Mouse (Mus musculus) splenic B cell, adult 2 months (primary cell): ENCODE measurements around the gene 0610010F05Rik.

Experiments
- DNase-seq: peaks from one replicate; pipeline ENCODE4 v3.0.0-alpha.2; 2011; ENCODE audit warnings: low read depth, low spot score
- H3K27me3 ChIP-seq: 2 replicates; pipeline ENCODE4 v1.6.1; 2012; ENCODE audit warnings: mild to moderate bottlenecking, low read length, moderate library complexity, mixed read lengths; ENCODE audit not compliant: control insufficient read depth, poor library complexity, insufficient read depth, severe bottlenecking
- H3K36me3 ChIP-seq: 2 replicates; pipeline ENCODE4 v1.6.1; 2012; ENCODE audit warnings: mild to moderate bottlenecking, low read length, moderate library complexity, mixed read lengths; ENCODE audit not compliant: control insufficient read depth, poor library complexity, insufficient read depth, severe bottlenecking

Gene 0610010F05Rik

DNA sequence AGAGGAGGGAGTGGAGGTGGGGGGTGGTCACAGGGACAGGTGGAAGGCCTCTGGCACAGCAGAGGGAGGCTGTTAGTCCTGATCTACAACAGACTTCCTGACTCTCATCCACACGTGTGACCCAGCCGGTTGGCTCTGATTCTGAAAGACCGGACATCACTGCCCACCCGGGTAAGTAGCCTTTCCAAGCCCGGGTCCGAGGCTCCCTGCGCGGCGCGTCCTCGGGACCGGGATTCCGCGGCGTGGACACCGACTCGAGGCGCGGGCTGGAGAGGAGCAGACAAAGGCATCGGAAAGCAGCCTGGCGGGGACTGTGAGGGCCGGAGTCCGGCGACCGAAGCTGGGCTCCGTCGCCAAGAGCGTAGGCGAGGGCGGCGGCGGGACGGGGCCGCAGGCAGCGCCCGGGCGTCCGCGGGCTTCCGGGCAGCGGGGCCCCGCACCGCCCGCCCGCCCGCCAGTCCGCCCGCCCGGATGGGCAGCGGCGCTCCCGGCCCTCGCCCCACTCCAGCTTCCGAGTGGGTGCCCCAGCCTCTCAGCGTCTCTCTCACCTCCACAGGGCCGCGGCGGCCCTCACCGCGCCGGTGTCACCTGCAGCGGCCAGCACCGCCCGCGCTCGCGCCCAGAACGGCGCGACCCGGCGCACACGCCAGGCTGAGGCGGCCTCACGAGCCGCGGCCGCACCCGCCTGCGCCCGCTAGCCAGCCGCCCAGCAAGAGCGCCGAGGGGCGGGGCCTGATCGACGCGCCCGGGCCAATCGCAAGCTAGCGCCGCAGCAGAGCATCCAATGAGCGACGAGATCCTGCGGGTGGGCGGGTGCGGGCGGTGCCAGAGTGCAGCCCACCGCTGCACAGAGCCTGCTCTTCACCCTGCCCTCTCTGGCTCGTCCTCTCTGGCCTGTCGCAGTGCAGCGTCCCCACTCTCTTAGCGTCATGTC lies at the start of gene 0610010F05Rik:
TSS of gene 0610010F05Rik (minus strand) at position 695 of the 934 bp plus-strand sequence.
- Histone ChIP-seq H3K36me3 (no peaks in the 10 kb centered on the region), H3K27me3 (no peaks in the 10 kb centered on the region)
- peak; percentile 95 for DNase-seq

DNA sequence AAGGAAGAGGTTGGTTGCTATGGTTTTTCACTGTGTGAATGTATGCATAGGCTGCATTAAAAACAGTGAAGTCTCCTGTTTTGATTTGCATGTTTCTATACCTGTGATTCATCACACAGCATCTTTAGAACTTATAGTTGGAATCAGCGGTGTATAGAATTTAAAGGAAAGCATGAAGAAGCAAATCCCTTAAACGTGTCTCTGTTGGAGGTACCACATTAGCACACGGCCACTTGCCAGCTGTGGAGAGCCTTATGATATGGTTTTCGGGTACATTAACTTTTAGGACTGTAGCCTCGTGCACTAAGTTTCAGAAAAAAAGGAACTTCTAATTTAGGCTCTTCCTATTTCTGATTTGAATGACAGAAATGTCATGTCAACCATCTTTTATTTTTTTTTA lies 49.1 kb upstream of the 0610010F05Rik start:
- peak; percentile 63 for DNase-seq
- Histone ChIP-seq H3K27me3 (no peaks in the 10 kb centered on the region), H3K36me3 (no peaks in the 10 kb centered on the region)

DNA sequence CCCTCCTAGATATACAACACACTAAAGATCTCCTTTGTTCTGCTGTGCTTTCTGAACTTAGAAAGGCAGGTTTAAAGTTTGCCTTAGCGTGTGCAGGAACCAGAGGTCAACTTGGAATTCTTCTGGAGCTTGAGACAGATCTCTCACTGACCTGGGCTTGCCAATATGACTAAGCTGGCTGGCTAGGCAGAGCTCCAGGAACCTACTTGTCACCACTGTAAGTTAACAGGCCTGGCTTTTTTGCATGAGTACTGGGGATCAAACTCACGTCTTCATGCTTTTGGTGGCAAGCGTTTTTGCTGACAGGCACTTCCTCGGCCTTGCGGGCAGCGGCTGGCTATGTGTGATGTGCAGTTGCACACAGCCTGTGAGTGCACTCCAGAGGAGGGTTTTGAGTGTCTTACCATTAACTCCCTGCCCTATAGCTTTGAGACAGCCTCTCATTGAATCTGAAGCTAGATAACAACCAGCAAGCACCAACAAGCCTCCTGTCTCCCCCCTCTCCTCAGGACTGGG lies 47.1 kb upstream of the 0610010F05Rik start:
- 0 out of 2 replicates have a peak, but pooled peaks cover 3% of the 10 kb centered on the region for H3K36me3 ChIP-seq
- DNase-seq = no peak
- H3K27me3 ChIP-seq = no peaks in the 10 kb centered on the region

DNA sequence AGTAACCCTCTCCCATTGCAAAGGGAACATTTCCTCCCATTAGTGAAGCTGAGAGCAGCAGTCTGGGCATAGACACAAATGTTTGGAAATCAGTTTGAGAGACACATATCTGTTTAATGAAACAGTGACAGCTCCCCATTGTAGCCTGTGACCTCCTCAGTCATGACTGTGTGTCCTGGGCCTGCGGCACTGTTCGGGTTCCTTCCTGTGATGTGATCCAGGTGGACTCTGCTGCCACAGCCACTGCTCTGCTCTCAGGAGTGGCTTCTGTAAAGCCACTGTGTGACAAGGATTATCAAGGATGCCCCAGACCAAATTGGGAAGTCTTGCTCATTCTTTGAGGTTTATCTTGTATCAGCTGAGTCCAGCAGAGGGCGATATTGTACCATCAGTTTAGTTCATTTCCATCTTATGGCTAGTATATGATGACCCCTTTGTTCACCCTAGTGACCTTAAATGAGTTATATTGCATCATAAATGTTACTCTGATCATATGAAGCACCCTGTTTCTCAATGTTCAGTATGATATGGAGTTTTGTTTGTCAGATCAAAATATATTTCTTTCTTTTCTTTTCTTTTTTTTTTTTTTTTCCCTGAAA lies 45.7 kb upstream of the 0610010F05Rik start:
- no peaks in the 10 kb centered on the region for H3K27me3 ChIP-seq
- DNase-seq = peak; percentile 91
- H3K36me3 ChIP-seq = 0 out of 2 replicates have a peak, but pooled peaks cover 3% of the 10 kb centered on the region

DNA sequence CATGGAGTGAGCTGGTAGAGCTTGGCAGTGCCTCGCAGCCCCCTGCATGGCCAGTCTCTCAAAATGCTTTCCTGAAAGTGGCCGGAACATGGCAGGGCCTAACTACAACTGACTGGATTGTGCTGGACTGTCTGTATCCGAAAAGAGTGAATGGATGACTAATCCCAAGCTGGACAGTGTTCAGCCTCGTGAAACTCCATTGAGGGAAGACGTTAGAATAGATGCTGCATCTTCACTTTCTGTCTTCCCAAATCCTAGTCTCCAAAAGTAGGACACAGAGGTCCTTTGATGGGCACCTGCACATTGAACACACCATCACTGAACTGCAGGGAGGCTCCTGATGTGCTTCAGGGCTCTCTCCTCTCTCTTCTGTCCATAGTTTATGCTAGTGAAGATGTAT lies 42.7 kb upstream of the 0610010F05Rik start:
- Histone ChIP-seq H3K27me3 (no peaks in the 10 kb centered on the region), H3K36me3 (peaks cover 3% of the 10 kb centered on the region; the same call in 1 of the 2 replicates)
- DNase-seq = no peak

DNA sequence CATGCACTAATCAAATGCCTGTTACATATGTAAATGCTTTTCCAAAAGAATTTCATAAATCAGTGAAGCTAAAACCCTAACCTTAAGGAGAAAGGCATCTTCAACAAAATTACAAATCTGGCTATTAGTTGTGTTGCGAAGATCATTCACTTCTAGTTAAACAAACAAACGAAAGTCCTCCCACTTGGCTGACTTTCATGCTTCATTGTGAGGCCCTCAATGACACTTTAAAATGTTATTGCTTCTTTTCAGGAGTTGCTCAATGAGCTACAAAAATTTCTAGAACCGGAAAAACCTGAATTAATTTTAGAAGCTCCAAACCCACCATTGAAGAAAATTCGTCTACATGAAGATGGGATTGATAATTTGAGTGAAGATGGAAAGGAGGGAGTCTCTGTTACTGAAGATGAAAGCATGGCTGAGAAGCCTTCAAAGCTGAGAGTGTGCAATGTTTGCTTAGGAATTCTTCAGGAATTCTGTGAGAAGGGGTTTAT lies 38.9 kb upstream of the 0610010F05Rik start:
- no peak for DNase-seq
- H3K36me3 ChIP-seq = peaks cover 5% of the 10 kb centered on the region; the same call in 1 of the 2 replicates
- no peaks in the 10 kb centered on the region for H3K27me3 ChIP-seq

DNA sequence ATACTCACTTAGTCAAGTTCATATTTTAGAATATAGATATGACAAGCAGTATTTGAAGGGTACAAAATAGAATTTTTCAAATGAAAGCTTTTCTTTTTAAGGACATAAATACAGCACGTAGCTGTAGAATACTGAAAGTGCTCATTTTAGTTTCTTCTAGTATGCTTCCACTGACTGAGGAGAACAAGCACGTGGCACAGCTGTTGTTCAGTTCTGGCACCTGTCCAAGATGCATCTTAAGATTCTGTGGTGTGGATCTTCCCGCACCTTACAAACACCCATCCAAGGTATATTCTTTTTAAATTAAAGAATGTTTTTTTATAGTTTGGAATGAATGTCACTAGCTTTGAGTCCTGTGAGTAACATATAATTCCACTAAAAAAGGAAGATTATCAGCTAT lies 33.7 kb upstream of the 0610010F05Rik start:
- peak; percentile 57 for DNase-seq
- Histone ChIP-seq H3K36me3 (peaks cover 2% of the 10 kb centered on the region; the same call in 1 of the 2 replicates), H3K27me3 (no peaks in the 10 kb centered on the region)

DNA sequence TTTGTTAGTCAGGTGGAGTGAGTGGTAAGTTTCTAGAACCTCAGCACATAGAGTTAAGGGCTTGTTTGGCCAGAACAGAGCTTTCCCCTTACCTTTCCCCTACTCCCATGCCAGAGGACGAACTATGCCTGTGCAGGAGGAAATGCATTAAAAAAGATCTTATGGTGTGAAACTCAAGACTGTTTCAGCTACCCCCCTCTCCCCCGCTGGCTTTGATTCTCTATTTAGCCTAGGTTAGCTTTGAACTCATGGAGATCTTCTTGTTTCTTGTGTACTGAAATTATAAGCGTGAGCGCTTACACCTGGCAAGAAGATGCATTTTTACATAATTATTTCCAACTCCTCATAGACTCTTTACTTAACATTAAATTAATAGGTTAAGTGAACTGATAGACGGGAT lies 33.1 kb upstream of the 0610010F05Rik start:
- no peak for DNase-seq
- Histone ChIP-seq H3K27me3 (no peaks in the 10 kb centered on the region), H3K36me3 (peaks cover 2% of the 10 kb centered on the region; the same call in 1 of the 2 replicates)

DNA sequence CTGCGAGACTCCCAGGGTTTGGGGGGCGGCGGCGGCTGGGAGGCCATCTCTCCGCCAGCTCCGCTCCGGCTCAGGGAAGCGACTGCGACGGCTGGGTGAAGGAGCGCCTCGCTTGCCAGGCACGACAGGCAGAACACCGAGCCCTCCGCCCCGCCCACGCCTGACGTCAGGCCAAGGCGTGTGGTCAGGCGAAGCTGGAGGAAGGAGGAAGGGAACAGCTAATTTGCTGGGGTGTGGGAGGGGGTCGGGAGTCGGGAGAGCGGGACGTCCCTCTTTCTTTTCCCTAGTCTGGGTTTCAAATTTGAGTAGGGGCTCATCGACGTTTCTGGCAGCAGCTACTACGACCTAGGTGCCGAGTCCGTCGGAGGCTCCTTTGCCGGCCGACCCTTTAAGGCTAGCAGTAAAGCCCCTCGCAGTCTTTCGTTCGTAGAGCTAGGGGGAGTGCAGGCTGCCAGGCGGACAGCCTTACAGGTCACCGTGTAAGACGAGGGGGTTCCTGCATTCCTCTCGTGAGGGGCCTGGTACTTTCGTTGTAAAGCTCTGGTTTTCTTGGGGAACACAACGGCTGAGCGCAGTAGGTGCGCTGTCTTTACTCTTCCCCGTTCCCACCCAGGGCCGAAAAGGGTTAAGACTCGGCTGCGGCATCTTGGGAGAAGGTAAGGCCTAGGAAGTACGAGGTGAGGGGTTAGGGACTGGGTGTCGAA lies 32.5 kb upstream of the 0610010F05Rik start, which contains the start of gene Pex13:
TSS of gene Pex13 (minus strand) at position 162 of the 704 bp plus-strand sequence.
- DNase-seq = peak; percentile 86
- H3K27me3 ChIP-seq = no peaks in the 10 kb centered on the region
- H3K36me3 ChIP-seq = peaks cover 2% of the 10 kb centered on the region; the same call in 1 of the 2 replicates

DNA sequence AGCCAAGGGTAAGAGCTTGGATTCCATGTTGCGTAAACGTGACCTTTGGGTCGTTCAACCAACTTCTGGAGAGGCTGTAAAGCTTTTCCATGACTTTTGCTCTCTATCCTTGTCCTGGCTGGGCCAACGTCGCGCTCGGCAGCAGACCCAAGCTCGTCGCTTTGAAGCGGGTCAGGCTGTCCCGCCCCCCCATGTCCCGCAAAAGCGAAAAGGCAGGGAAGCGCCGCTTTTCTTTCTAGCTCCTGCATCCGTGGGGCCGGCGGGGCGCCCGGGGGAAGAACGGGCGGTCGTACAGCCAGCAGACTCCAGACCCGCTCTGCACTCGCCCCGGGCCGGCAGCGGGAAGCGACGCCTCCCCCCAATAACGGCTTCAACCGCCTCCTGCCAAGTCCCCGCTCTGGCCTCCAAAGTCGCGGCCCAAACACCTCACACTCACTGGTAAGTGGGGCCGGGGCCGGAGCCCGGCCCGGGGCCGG lies 31.9 kb upstream of the 0610010F05Rik start, which contains the start of gene Pus10:
TSS of gene Pus10 (plus strand) at position 364 of the 476 bp plus-strand sequence.
- DNase-seq = no peak
- H3K27me3 ChIP-seq = no peaks in the 10 kb centered on the region
- peaks cover 2% of the 10 kb centered on the region; the same call in 1 of the 2 replicates for H3K36me3 ChIP-seq

DNA sequence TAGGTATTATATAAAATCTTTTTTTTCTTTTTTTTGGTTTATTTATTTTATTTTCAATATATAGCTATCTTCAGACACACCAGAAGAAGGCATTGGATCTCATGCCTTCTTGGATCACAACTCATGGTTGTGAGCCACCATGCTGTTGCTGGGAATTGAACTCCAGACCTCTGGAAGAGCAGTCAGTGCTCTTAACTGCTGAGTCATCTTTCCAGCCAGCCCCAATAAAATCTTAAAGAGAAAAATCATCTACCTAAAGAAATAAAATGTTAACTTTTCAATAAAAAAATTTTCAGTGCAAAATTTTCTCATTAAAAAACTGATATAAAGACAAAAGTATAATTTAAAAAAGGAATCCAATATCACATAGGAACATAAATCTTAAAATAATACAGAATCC lies 30.8 kb upstream of the 0610010F05Rik start:
- DNase-seq = no peak
- Histone ChIP-seq H3K27me3 (no peaks in the 10 kb centered on the region), H3K36me3 (peaks cover 2% of the 10 kb centered on the region; the same call in 1 of the 2 replicates)

DNA sequence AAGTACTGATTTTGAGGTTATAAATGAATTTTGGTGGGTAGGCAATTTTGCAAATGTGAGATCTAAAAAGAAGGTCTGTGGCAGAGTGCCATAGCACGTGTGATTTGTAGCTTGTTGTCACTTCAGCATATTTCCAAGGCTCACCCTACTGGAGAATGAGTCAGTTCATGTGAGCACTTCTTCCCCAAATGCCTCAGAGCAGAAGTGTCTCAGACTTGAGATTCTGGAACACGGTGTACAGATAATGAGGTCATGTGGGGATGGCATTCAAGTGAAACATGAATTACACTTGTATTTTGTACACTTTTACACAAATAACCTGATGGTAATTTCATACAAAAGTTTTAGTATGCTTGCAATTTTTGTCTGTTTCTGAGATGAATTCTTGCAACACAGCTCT lies 24.4 kb upstream of the 0610010F05Rik start:
- DNase-seq = no peak
- H3K36me3 ChIP-seq = peaks cover 2% of the 10 kb centered on the region; the same call in 1 of the 2 replicates
- no peaks in the 10 kb centered on the region for H3K27me3 ChIP-seq

DNA sequence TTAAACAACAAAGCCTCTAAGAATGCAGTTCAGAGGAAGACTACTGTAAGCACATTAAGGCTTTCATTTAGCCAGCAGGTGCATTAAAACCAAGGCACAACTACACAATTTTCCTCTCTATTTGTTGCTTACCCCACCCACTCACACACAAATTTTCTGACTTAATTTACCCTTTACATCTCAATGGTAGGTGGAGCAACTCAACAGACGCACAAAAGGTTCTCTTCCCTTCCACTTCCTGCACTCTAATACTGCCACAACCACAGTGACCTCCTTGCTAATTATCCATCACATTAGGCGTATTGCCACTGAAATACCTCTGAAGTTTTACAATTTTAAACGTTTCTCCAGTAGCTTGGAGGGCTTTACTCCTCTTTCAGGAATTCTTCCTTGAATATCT lies 20.2 kb upstream of the 0610010F05Rik start:
- peaks cover 4% of the 10 kb centered on the region; the same call in 1 of the 2 replicates for H3K36me3 ChIP-seq
- DNase-seq = no peak

DNA sequence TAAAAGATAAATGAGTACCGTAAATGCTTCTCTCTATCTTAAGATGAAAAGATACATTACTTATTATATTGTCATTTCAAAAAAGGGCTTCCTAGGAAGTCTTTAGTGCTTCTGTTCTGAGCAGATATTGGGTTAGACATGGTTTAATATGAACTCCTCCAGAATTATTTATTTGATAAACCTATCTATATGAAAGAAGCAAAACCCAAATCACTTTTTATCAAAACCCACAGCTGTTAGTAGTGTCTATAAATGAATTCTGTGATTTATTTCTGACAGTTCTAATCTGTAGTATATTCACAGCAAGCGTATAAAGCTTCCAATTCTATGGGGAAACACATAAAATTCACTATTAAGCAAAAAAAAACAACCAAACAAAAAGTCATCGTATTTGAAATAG lies 14.4 kb upstream of the 0610010F05Rik start:
- H3K36me3 ChIP-seq = 0 out of 2 replicates have a peak, but pooled peaks cover 2% of the 10 kb centered on the region
- H3K27me3 ChIP-seq = no peaks in the 10 kb centered on the region
- no peak for DNase-seq

More for the DNA sequence above, 20.2 kb upstream of the 0610010F05Rik start:
- no peaks in the 10 kb centered on the region for H3K27me3 ChIP-seq
